Mouse (Mus musculus) testis, adult 2 months (tissue): Measurements from ENCODE around the gene Plcg1. TPM values are rescaled to one million over a fixed set of nuclear protein-coding genes. Genes with fewer than 3 reads are reported as not detected.
A peak's percentile ranks its signal among the peaks of the same experiment; 100 is the strongest.

Source experiments
- H3K27ac ChIP-seq: fragments of 200-500 bp; 2 replicates; pipeline ENCODE4 v1.5.1; 2012; ENCODE audit warnings: low read depth, low read length; ENCODE audit not compliant: control insufficient read depth, insufficient read depth
- H3K27me3 ChIP-seq: fragments of 200-500 bp; 2 replicates; pipeline ENCODE4 v1.6.1; 2012; ENCODE audit warnings: mild to moderate bottlenecking, low read length, moderate library complexity; ENCODE audit not compliant: control insufficient read depth, insufficient read depth
- H3K36me3 ChIP-seq: fragments of 200-500 bp; 2 replicates; pipeline ENCODE4 v1.6.1; 2012; ENCODE audit warnings: mild to moderate bottlenecking, low read length; ENCODE audit not compliant: control insufficient read depth, insufficient read depth
- H3K4me1 ChIP-seq: fragments of 200-500 bp; 2 replicates; pipeline ENCODE4 v1.6.1; 2012; ENCODE audit warnings: low read length; ENCODE audit not compliant: control insufficient read depth, insufficient read depth
- H3K4me3 ChIP-seq: fragments of 200-500 bp; 2 replicates; pipeline ENCODE4 v1.5.1; 2012; ENCODE audit warnings: low read depth, mild to moderate bottlenecking, low read length, moderate library complexity, mixed read lengths; ENCODE audit not compliant: control insufficient read depth
- CTCF ChIP-seq: fragments of 200-500 bp; IDR thresholded peaks from 2 replicates; pipeline ENCODE4 v1.5.1; 2012; ENCODE audit warnings: low read depth, mild to moderate bottlenecking, inconsistent platforms, low read length, moderate library complexity; ENCODE audit not compliant: control insufficient read depth, insufficient read depth, insufficient replicate concordance
- POLR2A ChIP-seq: fragments of 200-500 bp; IDR thresholded peaks from 2 replicates; pipeline ENCODE4 v1.6.1; 2012; ENCODE audit warnings: low read depth, mild to moderate bottlenecking, inconsistent platforms, low read length, moderate library complexity; ENCODE audit not compliant: control insufficient read depth
- polyA plus RNA-seq: library from polyadenylated mRNA; depleted of rRNA; stranded (reverse); fragments of >200 nt; gene quantifications from 2 replicates; pipeline ENCODE4 v1.2.3, GENCODE M21; 2012

Gene Plcg1
- polyA plus RNA-seq, 1 experiment = 17.7 TPM

DNA sequence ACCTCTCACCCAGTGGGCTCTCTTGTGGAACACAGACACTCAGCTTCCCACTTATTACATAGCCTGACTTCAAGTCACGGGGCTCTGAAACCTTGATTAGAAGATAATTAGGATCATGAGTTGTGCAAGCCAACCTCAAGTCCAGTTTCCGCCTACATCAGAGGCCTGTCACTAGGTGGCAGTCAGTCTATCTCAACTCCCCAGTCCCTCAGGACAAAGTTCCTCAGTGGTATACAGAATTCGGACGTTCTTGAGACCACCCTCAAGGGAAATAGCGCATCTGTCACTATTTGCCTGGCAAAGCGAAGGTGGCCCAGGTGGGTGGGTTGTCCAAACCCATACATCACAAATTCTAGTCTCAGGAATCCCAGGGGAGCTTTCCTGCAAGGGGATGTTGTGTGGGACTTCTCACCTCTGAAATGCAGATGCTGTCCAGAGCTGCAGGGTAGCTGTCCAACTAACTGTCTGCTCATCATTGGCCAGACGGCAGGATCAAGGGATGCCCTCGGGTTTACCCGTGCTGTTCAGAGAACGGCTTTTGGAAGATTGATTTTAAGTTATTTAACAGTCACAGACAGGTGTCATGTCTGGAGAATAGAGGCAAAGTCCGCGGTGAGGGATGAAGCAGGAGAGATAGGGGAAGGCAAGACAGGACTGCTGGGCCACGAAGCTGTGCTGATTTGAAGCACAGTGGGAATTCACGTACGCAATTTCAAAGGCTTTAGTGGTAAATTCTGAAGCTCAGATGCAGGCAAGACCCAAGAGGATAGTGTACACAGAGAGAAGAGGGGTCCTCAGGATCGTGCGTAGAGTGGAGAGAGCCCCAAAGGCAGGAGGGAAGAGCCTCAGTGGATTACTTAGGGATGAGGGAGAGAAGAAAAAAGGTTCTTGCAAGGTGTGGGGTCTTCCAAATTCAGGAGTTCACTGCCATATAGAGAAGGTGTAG lies 976 bp upstream of the Plcg1 start:
- no peak overlapping the region for H3K27ac ChIP-seq
- H3K27me3 ChIP-seq = no peaks in the 10 kb centered on the region
- no peaks in the 10 kb centered on the region for H3K36me3 ChIP-seq
- TF ChIP-seq POLR2A (no peak), CTCF (no peak)
- peak overlapping the region; percentile 92 for H3K4me3 ChIP-seq
- peaks cover 12% of the 10 kb centered on the region for H3K4me1 ChIP-seq

- TF ChIP-seq CTCF = no peak
- no peak for TF ChIP-seq POLR2A
- H3K27ac ChIP-seq = no peak overlapping the region
- no peaks in the 10 kb centered on the region for H3K36me3 ChIP-seq
- no peaks in the 10 kb centered on the region for H3K27me3 ChIP-seq
- H3K4me3 ChIP-seq = peak overlapping the region; percentile 92
- peaks cover 12% of the 10 kb centered on the region for H3K4me1 ChIP-seq
These were observed 343 bp upstream of the Plcg1 start for GRCm38 (mm10) chr2:160730797-160731116.

DNA sequence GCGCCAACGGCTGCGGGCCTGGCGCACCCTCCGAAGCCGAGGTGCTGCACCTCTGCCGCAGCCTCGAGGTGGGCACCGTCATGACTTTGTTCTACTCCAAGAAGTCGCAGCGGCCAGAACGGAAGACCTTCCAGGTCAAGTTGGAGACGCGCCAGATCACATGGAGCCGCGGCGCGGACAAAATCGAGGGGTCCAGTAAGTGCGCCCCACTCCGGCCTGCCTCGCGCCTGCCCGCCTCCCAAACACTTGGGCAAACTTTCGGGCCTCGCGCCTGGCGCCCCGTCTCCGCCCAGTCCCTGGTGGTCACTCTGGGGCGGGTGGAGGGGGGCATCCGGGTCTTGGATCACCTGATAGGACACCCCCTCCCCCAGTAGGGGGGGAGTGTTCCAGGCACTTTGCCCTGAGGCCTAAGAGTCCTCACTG lies 750 bp downstream of the Plcg1 start:
- Histone ChIP-seq H3K4me3 (peak overlapping the region; percentile 92), H3K27me3 (no peaks in the 10 kb centered on the region), H3K27ac (peak overlapping the region; percentile 74), H3K4me1 (peaks cover 12% of the 10 kb centered on the region), H3K36me3 (no peaks in the 10 kb centered on the region)
- TF ChIP-seq POLR2A = no peak; the same call in 1 of the 2 replicates
- no peak for TF ChIP-seq CTCF

DNA sequence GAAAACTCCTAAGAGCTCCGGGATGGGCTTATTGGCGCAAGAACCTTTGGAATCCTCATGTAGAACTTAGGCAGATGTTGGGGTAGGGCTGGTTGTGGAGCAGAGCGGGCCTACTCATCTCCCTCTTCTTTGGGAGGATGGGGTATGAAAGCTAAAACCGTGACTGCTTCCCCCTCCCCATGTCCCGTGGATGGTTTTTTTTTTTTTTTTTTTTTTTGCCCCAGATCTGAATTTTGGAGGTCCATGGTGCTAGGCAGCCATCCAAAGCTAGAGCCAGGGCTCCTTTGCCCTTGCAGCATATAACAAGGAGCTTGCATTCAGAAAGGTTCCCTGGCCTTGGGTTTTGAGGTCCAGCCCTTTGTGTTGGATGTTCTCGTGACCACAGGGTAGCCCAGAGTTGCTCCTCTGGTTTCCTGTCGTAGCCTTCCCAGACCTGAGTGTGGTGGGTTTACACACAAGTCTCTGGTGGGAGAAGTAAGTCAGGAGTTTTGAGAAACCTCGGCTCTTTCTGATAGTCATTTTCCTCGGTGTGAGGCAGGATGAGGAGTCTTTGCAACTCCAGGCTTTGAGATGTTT lies 1.4 kb downstream of the Plcg1 start:
- Histone ChIP-seq H3K27me3 (no peaks in the 10 kb centered on the region), H3K36me3 (no peaks in the 10 kb centered on the region), H3K4me1 (peaks cover 12% of the 10 kb centered on the region), H3K4me3 (peak overlapping the region; percentile 92), H3K27ac (peak overlapping the region; percentile 74; the same call in 1 of the 2 replicates)
- TF ChIP-seq POLR2A (no peak), CTCF (no peak)

- TF ChIP-seq POLR2A (no peak), CTCF (no peak)
- no peaks in the 10 kb centered on the region for H3K27me3 ChIP-seq
- no peaks in the 10 kb centered on the region for H3K36me3 ChIP-seq
- H3K4me1 ChIP-seq = peaks cover 12% of the 10 kb centered on the region
- H3K4me3 ChIP-seq = no peak overlapping the region
- H3K27ac ChIP-seq = no peak overlapping the region
These were observed 2.0 kb downstream of the Plcg1 start for GRCm38 (mm10) chr2:160733131-160733531.

DNA sequence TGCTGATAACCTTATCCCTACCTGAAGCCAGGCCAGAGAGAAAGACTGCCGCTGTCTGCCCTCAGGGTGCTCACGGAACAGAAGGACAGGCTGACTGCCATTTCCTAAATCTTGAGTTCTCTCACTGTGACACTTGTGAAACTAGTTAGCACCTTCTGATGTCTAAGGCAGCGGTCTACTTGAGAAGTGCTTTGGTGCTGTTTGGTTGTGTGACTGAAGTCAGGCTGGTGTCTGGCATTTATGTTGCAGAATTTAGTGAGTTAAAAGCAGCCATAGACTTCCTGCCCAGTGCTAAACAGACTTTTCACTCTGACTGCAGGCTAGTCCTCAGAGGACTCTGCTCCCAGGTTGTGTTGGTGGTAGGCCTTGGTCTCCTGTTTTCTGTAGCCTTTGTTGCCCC lies 3.2 kb downstream of the Plcg1 start:
- TF ChIP-seq POLR2A (no peak), CTCF (no peak)
- H3K4me1 ChIP-seq = peaks cover 12% of the 10 kb centered on the region
- H3K27me3 ChIP-seq = no peaks in the 10 kb centered on the region
- no peaks in the 10 kb centered on the region for H3K36me3 ChIP-seq
- H3K27ac ChIP-seq = no peak overlapping the region
- H3K4me3 ChIP-seq = no peak overlapping the region

- no peak for TF ChIP-seq CTCF
- no peak for TF ChIP-seq POLR2A
- Histone ChIP-seq H3K4me1 (peaks cover 8% of the 10 kb centered on the region), H3K27ac (no peak overlapping the region; the same call in 1 of the 2 replicates)
These were observed 4.7 kb downstream of the Plcg1 start for GRCm38 (mm10) chr2:160735706-160736310.

More at GRCm38 (mm10) chr2:160735706-160736310, 4.7 kb downstream of the Plcg1 start:
- Histone ChIP-seq H3K4me3 (no peak overlapping the region), H3K27me3 (no peaks in the 10 kb centered on the region), H3K36me3 (no peaks in the 10 kb centered on the region)
